Mouse (Mus musculus) megakaryocyte, embryonic 14.5 days (primary cell): ENCODE data around the gene Slc16a11. TPM values are rescaled to one million over a fixed set of nuclear protein-coding genes. Genes with fewer than 3 reads are reported as not detected.

Experiments
- H3K27me3 ChIP-seq: replicated peaks from 2 replicates; pipeline ENCODE3; 2012; ENCODE audit warnings: inconsistent platforms
- H3K36me3 ChIP-seq: replicated peaks from 2 replicates; pipeline ENCODE3; 2012; ENCODE audit warnings: low read length, inconsistent platforms, mixed read lengths
- H3K4me1 ChIP-seq: 2 replicates; pipeline ENCODE4 v1.6.1; 2012; ENCODE audit warnings: inconsistent platforms
- H3K4me3 ChIP-seq: replicated peaks from 2 replicates; pipeline ENCODE3; 2012; ENCODE audit warnings: moderate library complexity, mild to moderate bottlenecking, inconsistent platforms
- H3K9me3 ChIP-seq: 2 replicates; pipeline ENCODE4 v1.6.1; 2012; ENCODE audit warnings: inconsistent platforms
- FLI1 ChIP-seq: IDR thresholded peaks from 2 replicates; pipeline ENCODE4 v1.6.1; 2012; ENCODE audit warnings: low read length, inconsistent platforms, mixed read lengths
- GATA1 ChIP-seq: IDR thresholded peaks from 3 replicates; pipeline ENCODE4 v1.6.1; 2012; ENCODE audit warnings: mixed read lengths, low read length, inconsistent platforms, borderline replicate concordance
- polyA plus RNA-seq: library from polyadenylated mRNA; stranded (reverse); fragments of >175 nt; gene quantifications from 2 replicates; pipeline ENCODE4 v1.2.3, GENCODE M21; 2012; ENCODE audit warnings: low replicate concordance; ENCODE audit not compliant: insufficient read depth

Slc16a11 gene
- polyA plus RNA-seq, 1 experiment, result not detected

- H3K4me3 ChIP-seq, result no peak overlapping the region
These were observed 20.0 kb downstream of the Slc16a11 start for GRCm38 (mm10) chr11:70232546-70232945.

GRCm38 (mm10) chr11:70233016-70233415 lies 20.5 kb downstream of the Slc16a11 start:
- no peak for TF ChIP-seq GATA1
- TF ChIP-seq FLI1, result no peak
- peaks cover 81% of the 10 kb centered on the region for H3K4me1 ChIP-seq
- peaks cover 23% of the 10 kb centered on the region for H3K27me3 ChIP-seq
- peaks cover 32% of the 10 kb centered on the region for H3K36me3 ChIP-seq
- H3K4me3 ChIP-seq, result no peak overlapping the region
- no peaks in the 10 kb centered on the region for H3K9me3 ChIP-seq

More at GRCm38 (mm10) chr11:70232546-70232945, 20.0 kb downstream of the Slc16a11 start:
- TF ChIP-seq FLI1 (no peak), GATA1 (no peak)
- Histone ChIP-seq H3K36me3 (peaks cover 29% of the 10 kb centered on the region), H3K9me3 (no peaks in the 10 kb centered on the region), H3K27me3 (peaks cover 23% of the 10 kb centered on the region), H3K4me1 (peaks cover 85% of the 10 kb centered on the region)

- Histone ChIP-seq H3K4me1 (peaks cover 75% of the 10 kb centered on the region), H3K27me3 (peaks cover 13% of the 10 kb centered on the region), H3K4me3 (peak overlapping the region; percentile 38), H3K9me3 (no peaks in the 10 kb centered on the region), H3K36me3 (peaks cover 42% of the 10 kb centered on the region)
- TF ChIP-seq FLI1 (no peak), GATA1 (no peak)
These were observed 21.5 kb downstream of the Slc16a11 start for GRCm38 (mm10) chr11:70234037-70234436.

- Histone ChIP-seq H3K4me1 (peaks cover 70% of the 10 kb centered on the region), H3K9me3 (no peaks in the 10 kb centered on the region), H3K27me3 (peaks cover 9% of the 10 kb centered on the region), H3K36me3 (peaks cover 42% of the 10 kb centered on the region), H3K4me3 (peak overlapping the region; percentile 62)
- TF ChIP-seq GATA1 (no peak), FLI1 (no peak)
These were observed 21.9 kb downstream of the Slc16a11 start for GRCm38 (mm10) chr11:70234497-70234896.

- Histone ChIP-seq H3K9me3 (no peaks in the 10 kb centered on the region), H3K4me1 (peaks cover 66% of the 10 kb centered on the region)
These were observed 22.8 kb downstream of the Slc16a11 start for GRCm38 (mm10) chr11:70235254-70235900.

GRCm38 (mm10) chr11:70236717-70237116 lies 24.2 kb downstream of the Slc16a11 start:
- peak overlapping the region; percentile 99 for H3K4me3 ChIP-seq
- no peak for TF ChIP-seq FLI1
- TF ChIP-seq GATA1, result no peak

More at GRCm38 (mm10) chr11:70235254-70235900, 22.8 kb downstream of the Slc16a11 start:
- H3K4me3 ChIP-seq, result peak overlapping the region; percentile 51
- peaks cover under 1% of the 10 kb centered on the region for H3K27me3 ChIP-seq
- H3K36me3 ChIP-seq, result peaks cover 42% of the 10 kb centered on the region
- TF ChIP-seq GATA1 (no peak), FLI1 (no peak)

GRCm38 (mm10) chr11:70237457-70238167 lies 25.1 kb downstream of the Slc16a11 start, which contains the start of gene 0610010K14Rik:
Gene 0610010K14Rik, minus strand, starts transcription at chr11:70237914.
- peak within 1 kb of the TSS; percentile 99 for H3K4me3 ChIP-seq
- H3K4me1 ChIP-seq, result peaks cover 76% of the 10 kb centered on the region

More at GRCm38 (mm10) chr11:70236717-70237116, 24.2 kb downstream of the Slc16a11 start:
- Histone ChIP-seq H3K27me3 (no peaks in the 10 kb centered on the region), H3K9me3 (no peaks in the 10 kb centered on the region), H3K4me1 (peaks cover 71% of the 10 kb centered on the region), H3K36me3 (peaks cover 46% of the 10 kb centered on the region)

GRCm38 (mm10) chr11:70238591-70239440 lies 26.3 kb downstream of the Slc16a11 start:
- Histone ChIP-seq H3K4me1 (peaks cover 68% of the 10 kb centered on the region), H3K9me3 (no peaks in the 10 kb centered on the region), H3K27me3 (no peaks in the 10 kb centered on the region), H3K36me3 (peaks cover 64% of the 10 kb centered on the region), H3K4me3 (peak overlapping the region; percentile 99)
- TF ChIP-seq GATA1 (no peak), FLI1 (no peak)

More at GRCm38 (mm10) chr11:70237457-70238167, 25.1 kb downstream of the Slc16a11 start, which contains the start of gene 0610010K14Rik:
- Histone ChIP-seq H3K27me3 (no peaks in the 10 kb centered on the region), H3K9me3 (no peaks in the 10 kb centered on the region), H3K36me3 (peaks cover 55% of the 10 kb centered on the region)
- TF ChIP-seq FLI1, result peak; percentile 79; the same call in 1 of the 2 replicates
- no peak for TF ChIP-seq GATA1

- H3K9me3 ChIP-seq, result no peaks in the 10 kb centered on the region
- peaks cover 65% of the 10 kb centered on the region for H3K36me3 ChIP-seq
- peaks cover 66% of the 10 kb centered on the region for H3K4me1 ChIP-seq
- H3K27me3 ChIP-seq, result no peaks in the 10 kb centered on the region
- TF ChIP-seq FLI1, result no peak
- TF ChIP-seq GATA1, result no peak
- peak within 1 kb of the TSS; percentile 99 for H3K4me3 ChIP-seq
These were observed 27.2 kb downstream of the Slc16a11 start, which contains the start of the genes Gm21988 and Rnasek for GRCm38 (mm10) chr11:70239541-70240279. Gene Gm21988, minus strand, starts transcription at chr11:70239830. Gene Rnasek, minus strand, starts transcription at chr11:70239842.
